Mouse (Mus musculus) G1E (cell line): Measurements from ENCODE around the gene Btbd9.

ENCODE experiments used
- CTCF ChIP-seq: IDR thresholded peaks from 2 replicates; pipeline ENCODE4 v1.5.1; 2012; ENCODE audit warnings: low read depth, low read length, inconsistent platforms, mixed read lengths
- TAL1 ChIP-seq: conservative IDR thresholded peaks from 2 replicates; pipeline ENCODE4 v1.6.1; 2012; ENCODE audit warnings: low read depth, low read length, inconsistent platforms, mixed read lengths

GRCm38 (mm10) chr17:30329531-30329930 is 246.8 kb downstream of the Btbd9 start:
- TF ChIP-seq CTCF: no peak
- TF ChIP-seq TAL1: no peak
